Mouse (Mus musculus) frontal cortex, postnatal 25 days (tissue): ENCODE data around the gene Olfr1310.
"Not testable (repeated sequence)": the region's sequence is repeated elsewhere in the genome, so short reads cannot be mapped to it uniquely, and the experiment has no call there.

Experiments
- DNase-seq, 2 experiments: peaks; one replicate each; pipeline ENCODE4 v3.0.0; 2022; ENCODE audit warnings: low spot score in 2 of 2

Gene Olfr1310

DNA sequence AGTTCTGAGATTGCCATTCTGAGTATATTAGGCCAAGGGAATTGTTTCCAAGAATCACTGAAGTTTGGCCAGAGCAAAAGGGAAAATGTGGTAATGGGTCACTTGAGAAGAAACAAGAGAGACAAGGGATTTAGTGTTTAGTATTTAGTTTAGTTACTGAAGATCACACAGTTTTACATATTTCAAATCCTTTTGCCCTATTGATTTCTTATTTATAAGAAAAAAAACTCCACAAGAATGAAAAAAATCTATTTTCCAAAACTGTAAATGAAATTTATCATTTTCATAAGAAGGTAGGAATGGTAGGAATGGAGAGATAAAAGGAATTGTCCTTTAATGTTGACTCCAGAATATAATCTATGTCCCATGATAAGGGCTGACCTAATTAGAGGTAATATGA is at the start of gene Olfr1310:
Gene Olfr1310 (minus strand): TSS at position 101 of the 400 bp plus-strand sequence.
- DNase-seq: no peak

DNA sequence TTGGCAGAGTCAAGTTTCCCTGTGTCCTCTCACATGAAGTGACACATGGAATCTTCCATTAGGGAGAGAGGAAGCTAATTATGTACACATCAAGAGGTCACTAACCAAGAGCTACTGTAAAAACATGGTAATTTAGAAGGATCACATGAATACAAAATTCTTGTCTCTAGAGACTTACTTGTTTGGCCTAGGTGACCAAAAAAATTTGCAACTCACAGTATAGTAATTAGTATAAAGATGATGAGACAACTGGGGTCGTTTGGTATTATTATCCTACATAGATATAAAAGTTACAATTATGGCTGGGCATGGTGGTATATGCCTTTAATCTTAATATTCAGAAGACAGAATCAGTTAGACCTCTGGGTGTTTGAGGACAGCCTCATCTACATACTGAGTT is 37.6 kb upstream of the Olfr1310 start, which contains the start of gene Olfr1312:
Gene Olfr1312 (minus strand): TSS at position 101 of the 400 bp plus-strand sequence.
- DNase-seq: no peak

DNA sequence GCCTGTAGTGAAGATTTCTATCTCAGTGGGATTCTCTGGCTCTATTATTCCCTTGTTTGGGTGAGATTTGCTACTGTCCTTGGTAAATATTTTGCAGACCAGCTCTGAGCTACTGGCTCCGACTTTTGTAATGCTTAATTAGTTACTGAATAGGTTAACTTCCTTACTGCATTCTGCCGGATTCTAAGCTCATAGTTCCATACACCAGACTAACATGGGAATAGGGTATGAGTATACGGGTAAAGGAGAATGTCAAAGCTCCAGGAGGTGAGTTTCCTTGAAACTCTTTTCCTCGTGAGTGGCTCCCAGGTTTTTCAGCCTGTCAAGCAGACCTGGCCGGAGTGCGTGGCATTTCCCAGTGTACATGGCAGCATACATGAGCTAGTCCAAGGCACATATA is 14.5 kb upstream of the Olfr1310 start:
- DNase-seq: not testable (repeated sequence)

DNA sequence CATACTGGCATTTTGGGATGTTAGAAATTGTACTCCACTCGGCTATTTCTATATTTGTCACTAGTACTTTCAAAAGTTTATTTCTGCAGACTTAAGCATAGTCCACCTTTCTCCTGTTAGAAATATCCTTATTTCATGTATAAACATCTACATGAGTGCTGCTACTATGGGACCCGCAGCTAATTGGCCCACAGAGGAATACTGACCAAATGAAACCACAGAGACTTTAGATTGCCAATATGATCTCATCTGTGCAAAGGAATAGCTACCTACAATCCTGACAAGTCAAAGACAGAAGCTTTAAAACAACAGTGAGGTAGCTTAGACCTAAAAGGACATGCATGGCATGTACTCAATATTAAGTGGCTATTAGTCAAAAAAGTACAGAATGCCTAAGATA is 11.8 kb upstream of the Olfr1310 start, which contains the start of gene Olfr1311:
Gene Olfr1311 (minus strand): TSS at position 101 of the 400 bp plus-strand sequence.
- no peak for DNase-seq

DNA sequence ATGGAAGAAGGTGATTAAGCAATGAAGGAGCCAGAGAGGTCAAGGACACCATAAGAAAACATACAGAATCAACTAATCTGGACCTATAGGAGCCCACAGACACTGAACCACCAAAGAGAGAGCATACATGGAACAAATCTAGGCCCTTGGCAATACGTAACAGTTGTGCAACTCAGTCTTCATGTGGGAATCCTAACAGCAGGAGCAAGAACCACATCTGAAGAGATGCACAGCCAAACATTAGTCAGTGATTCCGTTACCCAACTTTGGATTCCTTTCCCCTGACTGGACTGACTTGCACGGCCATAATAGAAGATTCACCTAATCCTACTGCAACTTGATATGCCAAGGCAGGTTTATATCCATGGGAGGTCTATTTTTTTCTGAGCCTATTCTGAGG is 2.4 kb upstream of the Olfr1310 start:
- DNase-seq: no peak

DNA sequence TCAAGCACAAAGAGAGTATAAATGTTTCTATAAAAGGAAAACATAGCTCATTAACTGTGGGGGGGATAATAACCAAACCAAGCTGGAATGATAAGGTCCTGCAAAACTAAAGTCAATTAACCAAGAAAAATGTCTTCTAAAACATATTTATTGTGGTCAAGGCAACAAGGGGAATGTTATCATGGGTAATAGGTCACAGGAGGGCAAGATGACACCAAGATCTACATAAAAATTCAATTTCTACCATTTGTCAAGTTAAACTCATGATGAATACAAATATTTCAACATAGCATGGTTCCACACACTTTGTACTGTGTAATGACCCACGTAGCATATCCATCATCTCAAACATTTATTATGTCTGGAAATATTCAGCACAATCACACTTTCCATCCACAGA is 22.3 kb downstream of the Olfr1310 start, which contains the start of gene Olfr1309:
Gene Olfr1309 (minus strand): TSS at position 101 of the 400 bp plus-strand sequence.
- no peak for DNase-seq

DNA sequence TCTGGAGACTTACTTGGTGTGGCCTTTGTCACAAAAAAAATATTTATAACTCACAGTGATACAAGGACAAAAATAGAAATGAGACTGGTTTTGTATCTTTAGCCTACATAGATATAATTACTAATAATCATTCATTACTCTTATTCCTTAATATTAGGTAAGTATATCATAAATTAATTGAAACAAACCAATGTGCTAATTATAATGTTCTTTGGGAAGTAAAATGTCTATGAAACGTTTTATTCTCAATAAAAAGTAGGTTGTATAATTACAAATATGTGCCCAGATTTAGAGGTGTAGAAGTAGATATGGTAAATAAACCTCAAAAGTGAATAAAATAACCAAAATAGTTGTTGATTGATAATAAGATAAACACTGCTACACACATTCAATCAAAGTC is 47.7 kb downstream of the Olfr1310 start, which contains the start of gene Olfr1308:
Gene Olfr1308 (minus strand): TSS at position 101 of the 400 bp plus-strand sequence.
- DNase-seq: no peak
